Mouse (Mus musculus): ENCODE measurements around the gene Golt1a.

GRCm38 (mm10) chr1:133364890-133365289 lies 55.3 kb downstream of the Golt1a start:
- TF ChIP-seq ZNF384 (IDR thresholded peaks at IDR 0.05; ENCODE audit: low read depth, low read length) = no peak
- no peak for TF ChIP-seq HCFC1 (IDR thresholded peaks at IDR 0.05; ENCODE audit: borderline replicate concordance, insufficient read depth, low read length)

Data from ES-E14 (cell line).